Mouse (Mus musculus): Measurements from ENCODE around the gene Atg101. TPM values are rescaled to one million over a fixed set of nuclear protein-coding genes. Genes with fewer than 3 reads are reported as not detected.
A peak's percentile ranks its signal among the peaks of the same experiment; 100 is the strongest.

Atg101 gene
- total and polyA plus RNA-seq, 2 experiments from 2014 or later, result 52.3 to 75.3 TPM

GRCm38 (mm10) chr15:101260874-101261622 is 23.0 kb upstream of the Atg101 start:
- 74% methylated on average over 13 of the region's 13 CpGs for WGBS
- ATAC-seq (no peak), DNase-seq (ENCODE audit: low spot score) (no peak)
- Histone ChIP-seq H3K9ac (replicated peaks; ENCODE audit: low read length) (no peak overlapping the region), H3K27me3 (ENCODE audit: insufficient read depth, low read length) (peaks cover 6% of the 10 kb centered on the region; the same call in 1 of the 2 replicates), H3K4me2 (ENCODE audit: low read depth, low read length) (no peak overlapping the region), H3K4me3 (ENCODE audit: low read length) (no peak overlapping the region), H3K36me3 (ENCODE audit: insufficient read depth, low read length) (no peaks in the 10 kb centered on the region), H3K9me3 (ENCODE audit: low read length) (no peaks in the 10 kb centered on the region), H3K27ac (no peak overlapping the region), H3K4me1 (ENCODE audit: insufficient read depth, low read length) (peaks cover 2% of the 10 kb centered on the region)
- no peak for TF ChIP-seq CTCF (IDR thresholded peaks at IDR 0.05; ENCODE audit: low read depth)

DNA sequence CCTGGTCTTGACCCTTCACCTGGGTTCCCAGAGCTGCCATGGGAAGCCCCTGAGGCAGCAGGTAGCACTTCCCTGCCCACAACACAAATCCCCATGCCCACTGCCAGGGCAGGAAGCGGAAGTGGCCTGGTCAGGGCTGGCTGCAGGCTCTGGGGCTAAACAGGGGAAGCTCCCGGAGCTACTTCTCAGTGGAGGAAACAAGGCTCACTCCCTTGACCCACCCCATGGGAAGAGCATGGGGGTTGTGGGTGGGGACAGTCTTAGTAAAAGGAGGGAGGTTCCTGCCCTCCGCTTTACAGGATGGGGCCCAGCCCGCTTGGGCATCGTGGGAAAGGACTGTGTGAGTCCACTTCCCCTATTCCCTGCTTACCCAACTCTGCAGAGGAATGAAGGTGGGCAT is 21.6 kb upstream of the Atg101 start:
- no peak for DNase-seq (ENCODE audit: low spot score)
- whole genome bisulfite sequencing, result 69% methylated on average over 5 of the region's 5 CpGs
- peaks cover 6% of the 10 kb centered on the region; the same call in 1 of the 2 replicates for H3K27me3 ChIP-seq (ENCODE audit: insufficient read depth, low read length)

GRCm38 (mm10) chr15:101266132-101266963 is 17.7 kb upstream of the Atg101 start:
- Histone ChIP-seq H3K36me3 (ENCODE audit: insufficient read depth, low read length) (no peaks in the 10 kb centered on the region), H3K4me1 (ENCODE audit: insufficient read depth, low read length) (peaks cover 11% of the 10 kb centered on the region), H3K4me2 (ENCODE audit: low read depth, low read length) (peak overlapping the region; percentile 97), H3K27ac (0 out of 2 replicates have a peak overlapping the region, but pooled peaks have one; percentile 2), H3K4me3 (ENCODE audit: low read length) (peak overlapping the region; percentile 54), H3K9ac (replicated peaks; ENCODE audit: low read length) (peak overlapping the region; percentile 48), H3K9me3 (ENCODE audit: low read length) (no peaks in the 10 kb centered on the region), H3K27me3 (ENCODE audit: insufficient read depth, low read length) (peaks cover 6% of the 10 kb centered on the region; the same call in 1 of the 2 replicates)
- TF ChIP-seq CTCF (IDR thresholded peaks at IDR 0.05; ENCODE audit: low read depth), result 0 out of 2 replicates have a peak, but pooled peaks have one; percentile 3
- WGBS, result under 1% methylated on average over 48 of the region's 57 CpGs
- peak; percentile 84 for ATAC-seq
- DNase-seq (ENCODE audit: low spot score), result peak; percentile 84

More for the DNA sequence above, 21.6 kb upstream of the Atg101 start:
- no peak for TF ChIP-seq CTCF (IDR thresholded peaks at IDR 0.05; ENCODE audit: low read depth)
- Histone ChIP-seq H3K4me3 (ENCODE audit: low read length) (no peak overlapping the region), H3K27ac (no peak overlapping the region), H3K9me3 (ENCODE audit: low read length) (no peaks in the 10 kb centered on the region), H3K36me3 (ENCODE audit: insufficient read depth, low read length) (no peaks in the 10 kb centered on the region), H3K4me2 (ENCODE audit: low read depth, low read length) (no peak overlapping the region), H3K9ac (replicated peaks; ENCODE audit: low read length) (no peak overlapping the region), H3K4me1 (ENCODE audit: insufficient read depth, low read length) (peaks cover 10% of the 10 kb centered on the region)
- no peak for ATAC-seq

GRCm38 (mm10) chr15:101267053-101268032 is 16.7 kb upstream of the Atg101 start:
- H3K36me3 ChIP-seq (ENCODE audit: insufficient read depth, low read length), result no peaks in the 10 kb centered on the region; the same call in 1 of the 2 replicates
- 0 out of 2 replicates have a peak overlapping the region, but pooled peaks have one; percentile 2 for H3K27ac ChIP-seq
- peaks cover 11% of the 10 kb centered on the region for H3K4me1 ChIP-seq (ENCODE audit: insufficient read depth, low read length)
- H3K9ac ChIP-seq (replicated peaks; ENCODE audit: low read length), result peak overlapping the region; percentile 48
- no peak for DNase-seq (ENCODE audit: low spot score)
- H3K9me3 ChIP-seq (ENCODE audit: low read length), result no peaks in the 10 kb centered on the region
- no peak for TF ChIP-seq CTCF (IDR thresholded peaks at IDR 0.05; ENCODE audit: low read depth)
- ATAC-seq, result no peak
- H3K27me3 ChIP-seq (ENCODE audit: insufficient read depth, low read length), result peaks cover 6% of the 10 kb centered on the region; the same call in 1 of the 2 replicates
- H3K4me2 ChIP-seq (ENCODE audit: low read depth, low read length), result peak overlapping the region; percentile 97
- 8% methylated on average over 25 of the region's 25 CpGs for WGBS
- peak overlapping the region; percentile 54 for H3K4me3 ChIP-seq (ENCODE audit: low read length)

DNA sequence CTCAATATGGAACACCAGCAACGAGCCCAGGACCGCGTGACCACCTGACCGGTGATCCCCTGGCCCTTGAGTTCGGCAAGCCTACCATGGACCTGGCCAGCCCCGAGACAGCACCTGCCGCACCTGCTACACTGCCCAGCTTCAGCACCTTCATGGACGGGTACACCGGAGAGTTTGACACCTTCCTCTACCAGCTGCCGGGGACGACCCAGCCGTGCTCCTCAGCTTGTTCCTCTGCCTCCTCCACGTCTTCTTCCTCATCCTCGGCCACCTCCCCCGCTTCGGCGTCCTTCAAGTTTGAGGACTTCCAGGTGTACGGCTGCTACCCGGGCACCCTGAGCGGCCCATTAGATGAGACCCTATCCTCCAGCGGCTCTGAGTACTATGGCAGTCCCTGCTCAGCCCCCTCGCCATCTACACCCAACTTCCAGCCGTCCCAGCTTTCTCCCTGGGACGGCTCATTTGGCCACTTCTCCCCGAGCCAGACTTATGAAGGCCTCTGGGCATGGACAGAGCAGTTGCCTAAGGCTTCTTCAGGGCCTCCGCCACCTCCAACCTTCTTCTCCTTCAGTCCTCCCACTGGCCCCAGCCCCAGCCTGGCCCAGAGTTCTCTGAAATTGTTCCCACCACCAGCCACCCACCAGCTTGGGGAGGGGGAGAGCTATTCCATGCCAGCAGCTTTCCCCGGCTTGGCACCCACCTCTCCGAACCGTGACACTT is 13.8 kb upstream of the Atg101 start:
- Histone ChIP-seq H3K27ac (no peak overlapping the region), H3K4me2 (ENCODE audit: low read depth, low read length) (no peak overlapping the region), H3K36me3 (ENCODE audit: insufficient read depth, low read length) (peaks cover 16% of the 10 kb centered on the region; the same call in 1 of the 2 replicates), H3K27me3 (ENCODE audit: insufficient read depth, low read length) (peaks cover 6% of the 10 kb centered on the region; the same call in 1 of the 2 replicates), H3K4me3 (ENCODE audit: low read length) (no peak overlapping the region), H3K9ac (replicated peaks; ENCODE audit: low read length) (no peak overlapping the region), H3K9me3 (ENCODE audit: low read length) (no peaks in the 10 kb centered on the region), H3K4me1 (ENCODE audit: insufficient read depth, low read length) (peaks cover 11% of the 10 kb centered on the region)
- TF ChIP-seq CTCF (IDR thresholded peaks at IDR 0.05; ENCODE audit: low read depth), result no peak
- ATAC-seq (no peak), DNase-seq (ENCODE audit: low spot score) (no peak)
- 93% methylated on average over 29 of the region's 29 CpGs for WGBS

All from hindbrain, postnatal 0 days (tissue).